Mouse (Mus musculus) myocyte (in vitro differentiated cells): ENCODE measurements at regions not wholly inside any gene's neighbourhood (a gene's known extent, or its start where the extent isn't known, plus 50 kb on each side); places are given as distances from the start of the nearest gene placed in this dataset.

Experiments
- CEBPB ChIP-seq: IDR thresholded peaks from 2 replicates; pipeline ENCODE4 v1.6.1; 2011; ENCODE audit warnings: mild to moderate bottlenecking, moderate library complexity; ENCODE audit not compliant: poor library complexity, insufficient read depth, severe bottlenecking
- E2F4 ChIP-seq: IDR thresholded peaks from one replicate; pipeline ENCODE4 v1.6.1; 2011; ENCODE audit warnings: mild to moderate bottlenecking, control low read depth, moderate library complexity; ENCODE audit not compliant: insufficient read depth
- MAX ChIP-seq: IDR thresholded peaks from one replicate; pipeline ENCODE4 v1.6.1; 2011; ENCODE audit warnings: low read depth, mild to moderate bottlenecking, control low read depth
- MYOD1 ChIP-seq, 3 experiments: IDR thresholded peaks; one replicate each; pipeline ENCODE4 v1.6.1; 2011; ENCODE audit warnings: control low read depth in 2 of 3, low read depth in 2 of 3, mild to moderate bottlenecking in 2 of 3, moderate library complexity in 1 of 3; ENCODE audit not compliant: insufficient read length in 2 of 3, control insufficient read depth in 1 of 3
- POLR2A ChIP-seq: IDR thresholded peaks from one replicate; pipeline ENCODE4 v1.6.1; 2011; ENCODE audit warnings: low read depth, mild to moderate bottlenecking, control low read depth, moderate library complexity; ENCODE audit not compliant: insufficient read length
- POLR2AphosphoS2 ChIP-seq: IDR thresholded peaks from one replicate; pipeline ENCODE4 v1.6.1; 2011; ENCODE audit warnings: low read depth, control low read depth; ENCODE audit not compliant: insufficient read length
- REST ChIP-seq: IDR thresholded peaks from one replicate; pipeline ENCODE4 v1.6.1; 2011; ENCODE audit warnings: mild to moderate bottlenecking, control low read depth, moderate library complexity; ENCODE audit not compliant: insufficient read depth, insufficient read length
- SRF ChIP-seq: IDR thresholded peaks from one replicate; pipeline ENCODE4 v1.6.1; 2011; ENCODE audit warnings: low read depth; ENCODE audit not compliant: control insufficient read depth, insufficient read length
- TCF12 ChIP-seq: IDR thresholded peaks from one replicate; pipeline ENCODE4 v1.6.1; 2011; ENCODE audit warnings: mild to moderate bottlenecking, control low read depth; ENCODE audit not compliant: poor library complexity, insufficient read depth, severe bottlenecking
- USF1 ChIP-seq: IDR thresholded peaks from one replicate; pipeline ENCODE4 v1.6.1; 2011; ENCODE audit warnings: low read depth, mild to moderate bottlenecking, control low read depth, moderate library complexity

DNA sequence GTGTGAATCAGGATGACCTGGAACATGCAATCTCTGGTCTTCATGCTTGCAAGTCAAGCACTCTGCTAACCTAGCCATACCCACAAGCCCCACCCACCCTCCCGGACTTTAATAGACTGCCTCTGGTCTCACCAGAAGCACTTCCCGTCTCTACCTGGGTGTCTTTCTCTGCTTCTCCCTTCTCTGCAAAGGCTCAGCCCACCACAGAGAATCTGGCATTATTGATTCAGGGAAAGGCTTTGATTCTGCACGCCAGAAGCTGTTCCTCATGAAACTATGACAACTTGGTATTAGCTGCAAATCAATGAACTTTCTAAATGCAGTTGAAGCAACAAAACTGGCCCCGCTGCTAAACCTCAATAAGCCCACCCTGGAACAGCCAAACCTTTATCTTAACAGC is 66.1 kb upstream of the Auts2 start:
- TF ChIP-seq MAX (no peak), MYOD1 (IDR thresholded peaks at IDR 0.05; ENCODE audit: control insufficient read depth in 1 of 3, insufficient read length in 2 of 3, low read depth in 2 of 3) (no peak), SRF (no peak), POLR2A (no peak), CEBPB (no peak), USF1 (no peak), TCF12 (no peak), POLR2AphosphoS2 (no peak), REST (no peak), E2F4 (no peak)
